Mouse (Mus musculus): Measurements from ENCODE around the gene Plk2. TPM values are rescaled to one million over a fixed set of nuclear protein-coding genes. Genes with fewer than 3 reads are reported as not detected.
"Not testable (repeated sequence)": the region's sequence is repeated elsewhere in the genome, so short reads cannot be mapped to it uniquely, and the experiment has no call there.

The Plk2 gene
- total RNA-seq, 2 experiments from 2014 or later, result 10.7 to 14.1 TPM

- not testable (repeated sequence) for DNase-seq
Observed at GRCm38 (mm10) chr13:110404686-110405085, 9.8 kb downstream of the Plk2 start.

- peak; percentile 33 to 49 for DNase-seq
Observed at GRCm38 (mm10) chr13:110406152-110406551, 11.3 kb downstream of the Plk2 start.

- DNase-seq, result no peak
Observed at GRCm38 (mm10) chr13:110412572-110413209, 17.8 kb downstream of the Plk2 start.

GRCm38 (mm10) chr13:110418656-110419055, 23.8 kb downstream of the Plk2 start:
- no peak for DNase-seq

- no peak for DNase-seq
Observed at GRCm38 (mm10) chr13:110419640-110420039, 24.8 kb downstream of the Plk2 start.

GRCm38 (mm10) chr13:110422434-110422833, 27.6 kb downstream of the Plk2 start:
- DNase-seq, result no peak

- DNase-seq, result no peak
Observed at GRCm38 (mm10) chr13:110425512-110426222, 30.8 kb downstream of the Plk2 start.

- DNase-seq, result no peak
Observed at GRCm38 (mm10) chr13:110431388-110431787, 36.5 kb downstream of the Plk2 start.

GRCm38 (mm10) chr13:110432062-110432566, 37.3 kb downstream of the Plk2 start:
- no peak for DNase-seq

- DNase-seq, result no peak
Observed at GRCm38 (mm10) chr13:110432613-110433012, 37.8 kb downstream of the Plk2 start.

GRCm38 (mm10) chr13:110436692-110437091, 41.8 kb downstream of the Plk2 start:
- DNase-seq, result peak in 1 of 2 experiments; percentile 16

GRCm38 (mm10) chr13:110438624-110439023, 43.8 kb downstream of the Plk2 start:
- no peak for DNase-seq

GRCm38 (mm10) chr13:110444335-110444734, 49.5 kb downstream of the Plk2 start:
- DNase-seq, result no peak

- DNase-seq, result peak; percentile 39 to 42
Observed at GRCm38 (mm10) chr13:110444894-110445293, 50.0 kb downstream of the Plk2 start.

- no peak for DNase-seq
Observed at GRCm38 (mm10) chr13:110446434-110446833, 51.6 kb downstream of the Plk2 start.

- no peak for DNase-seq
Observed at GRCm38 (mm10) chr13:110450056-110450455, 55.2 kb downstream of the Plk2 start.

Other genes starting within 250 kb of the Plk2 start
- gene Rab3c, start 114.0 kb upstream of the Plk2 start, total RNA-seq (2021), result under 1 TPM in 1 of 2 experiments, not detected in 1; 0.02 TPM
- under 1 TPM; 0.12 to 0.31 TPM for gene Gapt, start 37.8 kb upstream of the Plk2 start, total RNA-seq (2021)

Measured in heart, adult 18-20 months (tissue).